Comparison of ENCODE assay signal across 22 mouse cellular contexts in genomic region chr1:133671266-133671665, GRCm38 (mm10). TPM values are rescaled to one million over a fixed set of nuclear protein-coding genes. Genes with fewer than 3 reads are reported as not detected.
"Had no signal": no experiment of that assay in that cellular context is flagged by ENCODE, and none has a peak within 500 bp of the region (broad histone marks: within the 10 kb centered on the region; RNA-seq: fewer than 3 reads in every experiment).

No protein-coding gene starts in this region.

- H3K9ac ChIP-seq: liver, embryonic 14.5 days; liver, postnatal 0 days; lung, embryonic 14.5 days; midbrain, embryonic 13.5 days; neural tube, embryonic 13.5 days had no signal

- H3K4me1 ChIP-seq: midbrain, embryonic 13.5 days; neural tube, embryonic 13.5 days had no signal

- ATAC-seq: liver, postnatal 0 days; midbrain, embryonic 13.5 days; midbrain, embryonic 16.5 days had no signal

- H3K9me3 ChIP-seq: megakaryocyte, embryonic 14.5 days; midbrain, embryonic 10.5 days; midbrain, embryonic 13.5 days; neural tube, embryonic 13.5 days had no signal

- H3K4me3 ChIP-seq: layer of hippocampus, adult 2 months; megakaryocyte, embryonic 14.5 days; midbrain, embryonic 10.5 days; midbrain, embryonic 13.5 days; myocyte; neural tube, embryonic 13.5 days had no signal

- H3K27ac ChIP-seq: kidney, postnatal 0 days; layer of hippocampus, adult 2 months; liver, embryonic 14.5 days; midbrain, embryonic 10.5 days; midbrain, embryonic 13.5 days; neural tube, embryonic 13.5 days had no signal

- H3K4me2 ChIP-seq: lung, embryonic 14.5 days; midbrain, embryonic 13.5 days; neural tube, embryonic 13.5 days had no signal

- DNase-seq: kidney, postnatal 25 days; layer of hippocampus, adult 9-11 months; liver, postnatal 0 days; lung, embryonic 14.5 days; lung, postnatal 10 days; lung, postnatal 36 days; retina, postnatal 1 day; right cerebral cortex, postnatal 25 days; thymus, adult 2 months; thymus, postnatal 14 days; thymus, postnatal 4 days had no signal

- H3K27me3 ChIP-seq: megakaryocyte, embryonic 14.5 days; midbrain, embryonic 13.5 days; neural tube, embryonic 13.5 days had no signal

- H3K36me3 ChIP-seq: midbrain, embryonic 10.5 days; midbrain, embryonic 13.5 days; neural tube, embryonic 13.5 days had no signal

RNA-seq across cellular contexts. Expression of gene Zbed6, which starts 10.6 kb away (rescaled TPM):
- polyA plus RNA-seq: kidney, postnatal 0 days; limb, embryonic 11.5 days; lung, embryonic 14.5 days; midbrain, embryonic 10.5 days; midbrain, embryonic 13.5 days; midbrain, embryonic 16.5 days; neural tube, embryonic 13.5 days; stomach, embryonic 16.5 days had no signal
